17 mouse cellular contexts compared by ENCODE assay signal in genomic region chr5:66124089-66124400, GRCm38 (mm10). TPM values are rescaled to one million over a fixed set of nuclear protein-coding genes. Genes with fewer than 3 reads are reported as not detected.
DNase-seq lines count a peak whose midpoint lies in the region; ATAC-seq lines count a peak whose summit lies in the region.
"Had no signal": no experiment of that assay in that cellular context is flagged by ENCODE, and none has a peak within 500 bp of the region (broad histone marks: within the 10 kb centered on the region; RNA-seq: fewer than 3 reads in every experiment).

No protein-coding gene starts in this region.

- no peak overlapping the region for H3K4me3 ChIP-seq in lung, embryonic 16.5 days (ENCODE audit: low read length)
- H3K4me3 ChIP-seq in midbrain, embryonic 11.5 days (ENCODE audit: low read depth, low read length) = no peak overlapping the region
- H3K4me3 ChIP-seq in midbrain, embryonic 10.5 days = no peak overlapping the region
- H3K4me3 ChIP-seq: embryonic facial prominence, embryonic 10.5 days; embryonic facial prominence, embryonic 12.5 days; forebrain, embryonic 13.5 days; forebrain, embryonic 15.5 days had no signal

- peak; percentile 30 to 39 for DNase-seq in cerebellum, postnatal 10 days
- no peak for DNase-seq in cerebellum, postnatal 36 days
- no peak for DNase-seq in lung, postnatal 14 days
- DNase-seq in midbrain, embryonic 11.5 days (ENCODE audit: low spot score, missing footprints) = peak; percentile 51
- DNase-seq in midbrain, embryonic 10.5 days (ENCODE audit: low spot score) = no peak
- DNase-seq in spleen, adult 18-20 months = no peak
- DNase-seq: adrenal gland, postnatal 25 days; cerebellum, adult 11-12 months; cerebellum, adult 2 months; cerebellum, adult 9-10 months; cerebellum, postnatal 14 days; forebrain, postnatal 0 days had no signal

- peak; percentile 57; the same call in 1 of the 2 replicates for ATAC-seq in lung, embryonic 16.5 days (ENCODE audit: low read depth)
- ATAC-seq in midbrain, embryonic 11.5 days (ENCODE audit: low FRiP score) = no peak
- ATAC-seq: forebrain, embryonic 13.5 days; forebrain, embryonic 15.5 days; forebrain, postnatal 0 days had no signal

- no peaks in the 10 kb centered on the region for H3K27me3 ChIP-seq in lung, embryonic 16.5 days (ENCODE audit: control insufficient read depth, insufficient read depth, low read depth, low read length)
- H3K27me3 ChIP-seq in midbrain, embryonic 11.5 days (ENCODE audit: control insufficient read depth, insufficient read depth, low read length) = no peaks in the 10 kb centered on the region
- no peaks in the 10 kb centered on the region for H3K27me3 ChIP-seq in midbrain, embryonic 10.5 days (ENCODE audit: low read depth, poor library complexity, severe bottlenecking)
- H3K27me3 ChIP-seq: embryonic facial prominence, embryonic 12.5 days; forebrain, embryonic 13.5 days; forebrain, embryonic 15.5 days had no signal

- 0 out of 2 replicates have a peak, but pooled peaks cover 4% of the 10 kb centered on the region for H3K4me1 ChIP-seq in lung, embryonic 16.5 days (replicated peaks; ENCODE audit: control insufficient read depth, insufficient read depth, low read length)
- H3K4me1 ChIP-seq in midbrain, embryonic 11.5 days (ENCODE audit: control insufficient read depth, insufficient read depth, low read length) = no peaks in the 10 kb centered on the region
- H3K4me1 ChIP-seq in midbrain, embryonic 10.5 days = no peaks in the 10 kb centered on the region
- H3K4me1 ChIP-seq: forebrain, embryonic 13.5 days; forebrain, embryonic 15.5 days had no signal

- 57% methylated on average over 4 of the region's 4 CpGs for WGBS in lung, embryonic 16.5 days
- WGBS in midbrain, embryonic 11.5 days = 94% methylated on average over 4 of the region's 4 CpGs
- WGBS in midbrain, embryonic 10.5 days = 89% methylated on average over 4 of the region's 4 CpGs

- no peak overlapping the region for H3K4me2 ChIP-seq in lung, embryonic 16.5 days (ENCODE audit: low read depth, low read length)
- no peak overlapping the region for H3K4me2 ChIP-seq in midbrain, embryonic 11.5 days
- H3K4me2 ChIP-seq: embryonic facial prominence, embryonic 12.5 days; forebrain, embryonic 13.5 days; forebrain, embryonic 15.5 days had no signal

- no peaks in the 10 kb centered on the region for H3K36me3 ChIP-seq in lung, embryonic 16.5 days (ENCODE audit: control insufficient read depth, insufficient read depth, low read length)
- H3K36me3 ChIP-seq in midbrain, embryonic 11.5 days (ENCODE audit: control insufficient read depth, insufficient read depth, low read length) = no peaks in the 10 kb centered on the region
- no peaks in the 10 kb centered on the region for H3K36me3 ChIP-seq in midbrain, embryonic 10.5 days
- H3K36me3 ChIP-seq: embryonic facial prominence, embryonic 10.5 days; embryonic facial prominence, embryonic 12.5 days; forebrain, embryonic 15.5 days had no signal

- H3K9ac ChIP-seq in lung, embryonic 16.5 days (ENCODE audit: low read length) = no peak overlapping the region
- no peak overlapping the region for H3K9ac ChIP-seq in midbrain, embryonic 11.5 days (ENCODE audit: low read length)
- H3K9ac ChIP-seq: embryonic facial prominence, embryonic 12.5 days; forebrain, embryonic 13.5 days; forebrain, embryonic 15.5 days; forebrain, postnatal 0 days had no signal

- no peaks in the 10 kb centered on the region for H3K9me3 ChIP-seq in lung, embryonic 16.5 days (ENCODE audit: control insufficient read depth, low read length)
- no peaks in the 10 kb centered on the region for H3K9me3 ChIP-seq in midbrain, embryonic 11.5 days (ENCODE audit: control insufficient read depth, low read length)
- H3K9me3 ChIP-seq in midbrain, embryonic 10.5 days (replicated peaks) = no peaks in the 10 kb centered on the region
- H3K9me3 ChIP-seq: embryonic facial prominence, embryonic 10.5 days; embryonic facial prominence, embryonic 12.5 days; forebrain, embryonic 13.5 days; forebrain, embryonic 15.5 days had no signal

- H3K27ac ChIP-seq in lung, embryonic 16.5 days (ENCODE audit: low read length) = no peak overlapping the region
- no peak overlapping the region for H3K27ac ChIP-seq in midbrain, embryonic 11.5 days (ENCODE audit: low read depth, low read length)
- no peak overlapping the region for H3K27ac ChIP-seq in midbrain, embryonic 10.5 days (replicated peaks)
- H3K27ac ChIP-seq: embryonic facial prominence, embryonic 10.5 days; embryonic facial prominence, embryonic 12.5 days; forebrain, embryonic 13.5 days; forebrain, embryonic 15.5 days had no signal

RNA-seq across cellular contexts. Expression of gene Rbm47, which starts 48.9 kb away (rescaled TPM):
- polyA plus RNA-seq in lung, embryonic 16.5 days (2015; fragmentation: Nextera tagmentation; extraction: Ambion mirVana) = 39.2 and 43.9 TPM in 2 replicates
- 1.2 and 2.1 TPM in 2 replicates for polyA plus RNA-seq in midbrain, embryonic 11.5 days (2014; fragmentation: Nextera tagmentation; extraction: Ambion mirVana)
- polyA plus RNA-seq in midbrain, embryonic 10.5 days (2016; fragmentation: Nextera tagmentation; extraction: Ambion mirVana) = 1.3 and 1.9 TPM in 2 replicates

Comparison
In these comparisons a context has a peak if more than half of its experiments do, and no peak if none do; other contexts are left out.
1. DNase-seq: peak in cerebellum, postnatal 10 days (2 of 2) and midbrain, embryonic 11.5 days (single experiment); none in cerebellum, postnatal 36 days (0 of 2), lung, postnatal 14 days (single experiment), midbrain, embryonic 10.5 days (single experiment) and spleen, adult 18-20 months (0 of 2).
2. RNA of gene Rbm47, which starts 48.9 kb away (polyA plus RNA-seq): 39.2 to 43.9 TPM in lung, embryonic 16.5 days; 1.2 to 2.1 TPM in midbrain, embryonic 11.5 days and 1.3 to 1.9 TPM in midbrain, embryonic 10.5 days; every median in the first group is over 10 times any median in the second.